Mouse (Mus musculus) hematopoietic multipotent progenitor cell, adult 10-12 weeks (in vitro differentiated cells): ENCODE measurements around the gene Arhgap29. TPM values are rescaled to one million over a fixed set of nuclear protein-coding genes. Genes with fewer than 3 reads are reported as not detected.

ENCODE experiments used
- polyA plus RNA-seq: library from polyadenylated mRNA; stranded (reverse); fragments of >175 nt; gene quantifications from 2 replicates; pipeline ENCODE4 v1.2.3, GENCODE M21; 2012; ENCODE audit warnings: low replicate concordance

Arhgap29 gene
- polyA plus RNA-seq: 0.29 and 1.00 TPM in 2 replicates

DNA sequence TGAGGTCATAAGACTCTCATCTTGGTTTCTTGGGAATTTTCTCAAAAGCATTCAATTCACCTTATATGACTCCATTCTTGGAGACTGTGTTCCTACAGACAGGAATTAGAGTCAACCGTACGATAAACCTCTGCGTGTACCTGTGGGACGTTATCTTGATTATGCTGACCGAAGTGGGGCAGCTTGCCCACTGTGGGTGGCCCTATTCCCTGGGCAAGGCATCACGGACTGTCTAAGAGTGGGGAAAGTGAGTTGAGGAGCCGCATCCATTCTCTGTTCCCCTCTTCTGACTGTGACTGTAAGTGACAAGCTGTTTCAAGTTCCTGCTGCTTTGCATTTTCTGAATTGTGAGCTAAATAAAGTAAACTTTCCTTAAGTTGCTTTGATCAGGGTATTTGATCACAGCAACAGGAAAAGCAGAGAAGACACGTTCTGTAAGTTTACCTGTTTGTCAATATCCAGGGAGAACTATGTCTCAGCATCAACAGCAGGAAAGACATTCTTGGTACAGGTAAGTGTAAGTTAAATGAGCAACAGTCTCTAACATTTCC, at the start of gene Arhgap29:
Arhgap29 (plus strand) TSS at position 501 of the 551 bp plus-strand sequence.

GRCm38 (mm10) chr3:122043799-122044547, 91.6 kb downstream of the Arhgap29 start, which contains the start of gene Abca4:
TSS of gene Abca4 (plus strand) at chr3:122044443.

Other genes starting within 250 kb of the Arhgap29 start
- gene F3, start 229.0 kb upstream of the Arhgap29 start, polyA plus RNA-seq: not detected in 2 replicates
- gene Abcd3, start 137.2 kb upstream of the Arhgap29 start, polyA plus RNA-seq: 21.1 and 43.8 TPM in 2 replicates
- gene Abca4, start 91.9 kb downstream of the Arhgap29 start, polyA plus RNA-seq: 0.03 and 0.11 TPM in 2 replicates